Mouse (Mus musculus): ENCODE data around the gene Kif26a. TPM values are rescaled to one million over a fixed set of nuclear protein-coding genes. Genes with fewer than 3 reads are reported as not detected.

Gene Kif26a
- polyA plus RNA-seq, 1 experiment from 2014 or later: 10.9 TPM

DNA sequence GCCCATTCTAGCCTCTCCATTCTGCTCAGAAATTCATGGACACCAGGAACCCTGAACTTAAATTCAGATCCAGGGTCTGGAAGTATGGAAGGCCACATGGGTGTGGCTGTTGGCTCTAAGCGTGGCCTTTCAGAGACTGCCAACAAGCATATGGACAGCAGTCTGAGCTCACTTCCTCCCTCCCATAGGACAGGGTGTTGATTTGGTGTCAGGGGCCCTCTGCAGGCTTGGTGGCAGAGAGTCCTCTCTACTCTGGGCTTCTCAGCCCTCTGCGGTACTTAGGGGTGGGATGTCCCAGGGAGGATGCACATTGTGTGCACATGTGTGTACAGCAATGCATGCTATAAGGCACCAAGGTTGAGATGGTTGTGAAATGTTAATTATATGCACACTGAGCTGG is 54.0 kb downstream of the Kif26a start:
- Histone ChIP-seq H3K27ac (no peak overlapping the region), H3K36me3 (ENCODE audit: poor library complexity, severe bottlenecking) (no peaks in the 10 kb centered on the region), H3K27me3 (0 out of 2 replicates have a peak, but pooled peaks cover 3% of the 10 kb centered on the region), H3K9ac (no peak overlapping the region), H3K9me3 (replicated peaks) (no peaks in the 10 kb centered on the region), H3K4me1 (peaks cover 37% of the 10 kb centered on the region), H3K4me3 (no peak overlapping the region), H3K4me2 (no peak overlapping the region)
- WGBS: 80% methylated on average over 2 of the region's 2 CpGs
- ATAC-seq: no peak; the same call in 1 of the 2 replicates

- H3K9me3 ChIP-seq (replicated peaks): no peaks in the 10 kb centered on the region
- H3K4me3 ChIP-seq: no peak overlapping the region
- H3K9ac ChIP-seq: no peak overlapping the region
- no peaks in the 10 kb centered on the region for H3K27me3 ChIP-seq
- no peak overlapping the region for H3K4me2 ChIP-seq
- WGBS: 88% methylated on average over 2 of the region's 2 CpGs
- peaks cover 48% of the 10 kb centered on the region for H3K4me1 ChIP-seq
- H3K36me3 ChIP-seq (ENCODE audit: poor library complexity, severe bottlenecking): no peaks in the 10 kb centered on the region
- 0 out of 2 replicates have a peak overlapping the region, but pooled peaks have one; percentile 5 for H3K27ac ChIP-seq
- ATAC-seq: no peak
These were observed 61.2 kb downstream of the Kif26a start for GRCm38 (mm10) chr12:112207163-112207562.

DNA sequence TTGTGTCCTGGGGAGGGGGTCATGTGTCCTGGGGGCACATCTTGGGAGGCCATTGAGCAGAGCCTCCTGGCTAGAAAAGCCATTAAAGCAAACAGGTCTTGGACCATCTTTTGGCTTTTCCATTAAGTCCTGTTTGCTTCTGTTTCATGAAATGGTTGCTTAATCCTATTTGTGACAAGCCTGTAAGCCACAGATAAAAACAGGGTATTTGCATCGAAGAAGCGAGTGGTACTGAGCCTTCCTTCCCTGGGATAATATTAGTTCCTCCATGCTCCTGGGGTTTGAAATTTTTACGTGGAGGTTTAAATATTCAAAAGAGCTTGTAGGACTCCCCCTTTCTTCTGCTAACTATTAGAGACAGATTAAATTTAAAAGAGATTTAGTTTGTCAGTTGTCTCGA is 61.7 kb downstream of the Kif26a start:
- Histone ChIP-seq H3K9me3 (replicated peaks) (no peaks in the 10 kb centered on the region), H3K9ac (no peak overlapping the region), H3K4me1 (peaks cover 48% of the 10 kb centered on the region), H3K36me3 (ENCODE audit: poor library complexity, severe bottlenecking) (no peaks in the 10 kb centered on the region), H3K27ac (peak overlapping the region; percentile 5; the same call in 1 of the 2 replicates), H3K4me2 (no peak overlapping the region), H3K4me3 (no peak overlapping the region), H3K27me3 (no peaks in the 10 kb centered on the region)
- WGBS: 37% methylated on average over 4 of the region's 4 CpGs
- ATAC-seq: no peak

GRCm38 (mm10) chr12:112210622-112211021 is 64.6 kb downstream of the Kif26a start:
- Histone ChIP-seq H3K27ac (peak overlapping the region; percentile 75), H3K9me3 (replicated peaks) (no peaks in the 10 kb centered on the region), H3K4me3 (no peak overlapping the region), H3K4me1 (peaks cover 69% of the 10 kb centered on the region), H3K4me2 (no peak overlapping the region), H3K9ac (peak overlapping the region; percentile 13; the same call in 1 of the 2 replicates), H3K27me3 (no peaks in the 10 kb centered on the region), H3K36me3 (ENCODE audit: poor library complexity, severe bottlenecking) (no peaks in the 10 kb centered on the region)
- ATAC-seq: peak; percentile 83
- WGBS: 9% methylated on average over 10 of the region's 13 CpGs

GRCm38 (mm10) chr12:112214441-112214857 is 68.4 kb downstream of the Kif26a start:
- Histone ChIP-seq H3K27me3 (no peaks in the 10 kb centered on the region), H3K4me2 (peak overlapping the region; percentile 12; the same call in 1 of the 2 replicates), H3K4me1 (peaks cover 75% of the 10 kb centered on the region), H3K9me3 (replicated peaks) (no peaks in the 10 kb centered on the region), H3K27ac (peak overlapping the region; percentile 37), H3K4me3 (no peak overlapping the region), H3K36me3 (ENCODE audit: poor library complexity, severe bottlenecking) (no peaks in the 10 kb centered on the region), H3K9ac (peak overlapping the region; percentile 35; the same call in 1 of the 2 replicates)
- WGBS: 6% methylated on average over 13 of the region's 13 CpGs
- peak; percentile 57 for ATAC-seq

- Histone ChIP-seq H3K9ac (no peak overlapping the region), H3K4me2 (no peak overlapping the region), H3K27ac (no peak overlapping the region), H3K4me1 (peaks cover 64% of the 10 kb centered on the region), H3K9me3 (replicated peaks) (no peaks in the 10 kb centered on the region), H3K4me3 (no peak overlapping the region), H3K27me3 (no peaks in the 10 kb centered on the region), H3K36me3 (ENCODE audit: poor library complexity, severe bottlenecking) (no peaks in the 10 kb centered on the region)
- no peak for ATAC-seq
- 92% methylated on average over 7 of the region's 7 CpGs for WGBS
These were observed 69.5 kb downstream of the Kif26a start for GRCm38 (mm10) chr12:112215545-112215944.

- H3K4me2 ChIP-seq: 0 out of 2 replicates have a peak overlapping the region, but pooled peaks have one; percentile 17
- no peaks in the 10 kb centered on the region for H3K27me3 ChIP-seq
- H3K4me1 ChIP-seq: peaks cover 64% of the 10 kb centered on the region
- no peaks in the 10 kb centered on the region for H3K9me3 ChIP-seq (replicated peaks)
- ATAC-seq: peak; percentile 54
- H3K9ac ChIP-seq: peak overlapping the region; percentile 18; the same call in 1 of the 2 replicates
- 15% methylated on average over 7 of the region's 7 CpGs for WGBS
- H3K4me3 ChIP-seq: no peak overlapping the region
- no peaks in the 10 kb centered on the region for H3K36me3 ChIP-seq (ENCODE audit: poor library complexity, severe bottlenecking)
- peak overlapping the region; percentile 80 for H3K27ac ChIP-seq
These were observed 71.0 kb downstream of the Kif26a start for GRCm38 (mm10) chr12:112217021-112217420.

- 74% methylated on average over 3 of the region's 3 CpGs for WGBS
- no peak overlapping the region for H3K9ac ChIP-seq
These were observed 71.7 kb downstream of the Kif26a start for GRCm38 (mm10) chr12:112217681-112218080.

GRCm38 (mm10) chr12:112221290-112221689 is 75.3 kb downstream of the Kif26a start:
- Histone ChIP-seq H3K4me2 (no peak overlapping the region; the same call in 1 of the 2 replicates), H3K9me3 (replicated peaks) (no peaks in the 10 kb centered on the region), H3K4me3 (no peak overlapping the region), H3K4me1 (peaks cover 49% of the 10 kb centered on the region), H3K27ac (peak overlapping the region; percentile 85), H3K27me3 (no peaks in the 10 kb centered on the region), H3K9ac (0 out of 2 replicates have a peak overlapping the region, but pooled peaks have one; percentile 12), H3K36me3 (ENCODE audit: poor library complexity, severe bottlenecking) (no peaks in the 10 kb centered on the region)
- 30% methylated on average over 6 of the region's 6 CpGs for WGBS
- ATAC-seq: peak; percentile 57

More at GRCm38 (mm10) chr12:112217681-112218080, 71.7 kb downstream of the Kif26a start:
- H3K9me3 ChIP-seq (replicated peaks): no peaks in the 10 kb centered on the region
- no peak for ATAC-seq
- H3K4me1 ChIP-seq: peaks cover 70% of the 10 kb centered on the region
- H3K36me3 ChIP-seq (ENCODE audit: poor library complexity, severe bottlenecking): no peaks in the 10 kb centered on the region
- no peak overlapping the region for H3K4me2 ChIP-seq
- H3K27ac ChIP-seq: peak overlapping the region; percentile 80
- no peaks in the 10 kb centered on the region for H3K27me3 ChIP-seq
- no peak overlapping the region for H3K4me3 ChIP-seq

DNA sequence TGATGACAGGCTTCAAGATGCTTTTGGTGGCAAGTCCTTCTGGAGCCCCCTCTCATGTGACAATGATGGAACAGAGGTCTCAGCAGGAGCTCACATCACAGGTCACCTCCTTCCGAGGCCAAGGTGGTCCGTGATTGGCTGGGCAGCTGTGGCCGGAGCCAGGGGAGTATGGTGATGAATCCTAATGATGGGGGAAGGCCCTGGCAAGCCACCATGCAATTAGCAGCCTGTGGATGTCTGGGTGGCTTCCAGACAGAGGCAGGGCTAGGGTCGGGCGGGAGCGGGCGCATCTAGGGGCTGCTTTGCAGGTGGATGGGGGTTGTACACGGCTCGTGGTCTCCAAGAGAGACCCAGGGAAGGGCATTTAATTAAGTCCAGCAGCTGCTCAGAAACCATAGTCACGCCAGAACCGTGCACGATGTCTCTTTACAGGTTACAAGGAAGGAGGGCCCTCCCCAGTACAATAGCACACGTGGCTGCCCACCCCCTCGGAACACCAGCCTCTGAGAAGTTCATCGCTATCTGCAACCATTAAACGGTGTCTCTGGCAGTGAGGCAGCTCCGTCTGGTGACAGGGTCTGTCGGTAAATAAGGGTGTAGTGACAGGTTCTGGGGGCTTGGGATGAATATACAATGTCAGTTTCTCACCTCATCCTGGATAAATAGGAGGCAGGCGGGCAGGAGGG is 75.9 kb downstream of the Kif26a start:
- Histone ChIP-seq H3K4me2 (peak overlapping the region; percentile 40), H3K4me1 (peaks cover 43% of the 10 kb centered on the region)

DNA sequence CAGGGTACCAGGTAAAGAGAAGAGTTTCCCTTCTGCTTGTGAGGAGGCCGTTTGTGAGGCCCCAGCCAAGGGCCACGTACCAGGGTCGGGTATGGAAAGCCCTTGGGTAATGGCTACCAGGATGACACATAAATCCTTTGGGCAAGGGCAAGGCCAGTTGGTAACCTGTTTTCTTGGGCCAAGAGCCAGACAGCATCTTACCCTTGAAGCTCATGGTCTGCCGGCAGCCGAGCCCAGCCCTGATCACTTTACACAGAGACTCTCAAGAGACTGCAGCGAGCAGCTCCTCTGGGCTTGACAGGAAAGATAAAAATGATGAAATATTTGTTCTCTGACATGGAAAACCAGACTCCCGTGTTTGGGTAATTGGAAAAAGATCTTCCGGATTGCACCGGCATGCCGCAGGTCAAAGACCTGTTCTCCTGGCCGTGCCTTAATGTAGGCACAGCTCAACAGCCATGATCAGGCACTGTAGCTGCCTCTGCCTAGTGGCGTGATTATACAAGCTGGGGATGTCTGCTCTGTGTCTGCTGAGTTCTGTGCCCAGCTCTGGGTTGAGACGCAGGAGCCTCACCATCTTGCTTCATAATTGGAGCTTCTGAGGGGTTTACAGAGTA is 77.8 kb downstream of the Kif26a start:
- H3K9ac ChIP-seq: no peak overlapping the region
- H3K9me3 ChIP-seq (replicated peaks): no peaks in the 10 kb centered on the region
- no peaks in the 10 kb centered on the region for H3K27me3 ChIP-seq
- ATAC-seq: no peak
- no peaks in the 10 kb centered on the region for H3K36me3 ChIP-seq (ENCODE audit: poor library complexity, severe bottlenecking)
- no peak overlapping the region for H3K27ac ChIP-seq
- H3K4me2 ChIP-seq: no peak overlapping the region
- H3K4me1 ChIP-seq: peaks cover 32% of the 10 kb centered on the region
- WGBS: 89% methylated on average over 13 of the region's 13 CpGs
- H3K4me3 ChIP-seq: no peak overlapping the region

More for the DNA sequence above, 75.9 kb downstream of the Kif26a start:
- WGBS: 6% methylated on average over 19 of the region's 19 CpGs
- peak overlapping the region; percentile 85 for H3K27ac ChIP-seq
- peak overlapping the region; percentile 12; the same call in 1 of the 2 replicates for H3K9ac ChIP-seq
- H3K9me3 ChIP-seq (replicated peaks): no peaks in the 10 kb centered on the region
- H3K36me3 ChIP-seq (ENCODE audit: poor library complexity, severe bottlenecking): no peaks in the 10 kb centered on the region
- H3K27me3 ChIP-seq: no peaks in the 10 kb centered on the region
- peak; percentile 83 for ATAC-seq
- no peak overlapping the region for H3K4me3 ChIP-seq

DNA sequence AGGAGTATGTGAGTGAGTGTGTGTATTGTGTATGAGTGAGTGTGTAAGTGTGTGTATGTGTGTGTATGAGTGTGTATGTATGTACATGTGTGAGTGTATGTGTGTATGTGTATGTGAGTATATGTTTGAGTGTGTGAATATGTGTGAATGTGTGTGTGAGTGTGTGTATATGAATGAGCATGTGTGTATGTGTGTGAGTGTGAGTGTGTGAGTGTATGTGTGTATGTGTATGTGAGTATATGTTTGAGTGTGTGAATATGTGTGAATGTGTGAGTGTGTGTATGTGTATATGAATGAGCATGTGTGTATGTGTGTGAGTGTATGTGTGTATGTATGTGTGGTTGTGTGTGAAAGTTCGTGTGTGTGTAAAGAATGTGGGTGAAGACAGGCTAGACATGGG is 80.2 kb downstream of the Kif26a start:
- H3K36me3 ChIP-seq (ENCODE audit: poor library complexity, severe bottlenecking): no peaks in the 10 kb centered on the region
- WGBS: 69% methylated on average over 1 of the region's 1 CpGs
- no peak overlapping the region for H3K4me2 ChIP-seq
- H3K27me3 ChIP-seq: no peaks in the 10 kb centered on the region
- H3K4me3 ChIP-seq: no peak overlapping the region
- peaks cover 38% of the 10 kb centered on the region for H3K4me1 ChIP-seq
- H3K9ac ChIP-seq: no peak overlapping the region
- no peaks in the 10 kb centered on the region for H3K9me3 ChIP-seq (replicated peaks)
- no peak for ATAC-seq
- H3K27ac ChIP-seq: no peak overlapping the region
